Mouse (Mus musculus) telencephalon, adult 2 months (tissue): ENCODE results near the gene Zfp488.

Experiments
- DNase-seq: peaks from one replicate; pipeline ENCODE4 v3.0.0-alpha.2; 2011; ENCODE audit warnings: low read depth, low spot score

The Zfp488 gene

GRCm38 (mm10) chr14:33952233-33952981 is 26.2 kb downstream of the Zfp488 start:
- no peak for DNase-seq

- no peak for DNase-seq
Observed at GRCm38 (mm10) chr14:33946125-33946524, 32.4 kb downstream of the Zfp488 start.

GRCm38 (mm10) chr14:33942222-33942621 is 36.3 kb downstream of the Zfp488 start:
- no peak for DNase-seq

GRCm38 (mm10) chr14:33940739-33941138 is 37.8 kb downstream of the Zfp488 start, which contains the start of gene Gdf2:
Gene Gdf2, plus strand, starts transcription at chr14:33941039.
- no peak for DNase-seq

DNA sequence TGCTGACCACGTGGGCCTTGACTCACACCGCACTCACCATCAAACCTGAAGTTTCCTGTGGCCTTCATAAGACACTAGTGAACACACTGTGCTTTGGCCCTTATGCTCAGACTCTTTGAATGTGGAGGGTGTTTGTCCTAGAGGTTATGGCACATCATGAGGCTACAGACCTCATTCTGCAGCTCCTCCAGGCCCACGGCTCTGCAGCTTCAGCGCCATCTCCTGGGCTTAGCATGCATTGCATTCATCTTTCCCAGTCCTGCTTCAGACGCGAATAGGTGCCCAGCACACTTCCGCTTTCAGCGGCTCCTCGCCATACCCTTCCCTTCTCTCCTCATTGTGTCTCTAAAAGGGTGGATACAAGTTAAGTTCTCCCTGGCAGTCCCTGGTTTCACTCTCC is 39.4 kb downstream of the Zfp488 start:
- DNase-seq, result peak; percentile 17

GRCm38 (mm10) chr14:33933778-33934317 is 44.7 kb downstream of the Zfp488 start:
- no peak for DNase-seq

- no peak for DNase-seq
Observed at GRCm38 (mm10) chr14:33932935-33933703, 45.4 kb downstream of the Zfp488 start.

DNA sequence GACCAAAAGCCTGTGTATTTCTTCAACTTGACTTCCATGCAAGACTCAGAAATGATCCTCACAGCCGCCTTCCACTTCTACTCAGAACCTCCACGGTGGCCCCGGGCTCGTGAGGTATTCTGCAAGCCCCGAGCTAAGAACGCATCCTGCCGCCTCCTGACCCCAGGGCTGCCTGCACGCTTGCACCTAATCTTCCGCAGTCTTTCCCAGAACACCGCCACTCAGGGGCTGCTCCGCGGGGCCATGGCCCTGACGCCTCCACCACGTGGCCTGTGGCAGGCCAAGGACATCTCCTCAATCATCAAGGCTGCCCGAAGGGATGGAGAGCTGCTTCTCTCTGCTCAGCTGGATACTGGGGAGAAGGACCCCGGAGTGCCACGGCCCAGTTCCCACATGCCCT is 46.7 kb downstream of the Zfp488 start:
- no peak for DNase-seq

DNA sequence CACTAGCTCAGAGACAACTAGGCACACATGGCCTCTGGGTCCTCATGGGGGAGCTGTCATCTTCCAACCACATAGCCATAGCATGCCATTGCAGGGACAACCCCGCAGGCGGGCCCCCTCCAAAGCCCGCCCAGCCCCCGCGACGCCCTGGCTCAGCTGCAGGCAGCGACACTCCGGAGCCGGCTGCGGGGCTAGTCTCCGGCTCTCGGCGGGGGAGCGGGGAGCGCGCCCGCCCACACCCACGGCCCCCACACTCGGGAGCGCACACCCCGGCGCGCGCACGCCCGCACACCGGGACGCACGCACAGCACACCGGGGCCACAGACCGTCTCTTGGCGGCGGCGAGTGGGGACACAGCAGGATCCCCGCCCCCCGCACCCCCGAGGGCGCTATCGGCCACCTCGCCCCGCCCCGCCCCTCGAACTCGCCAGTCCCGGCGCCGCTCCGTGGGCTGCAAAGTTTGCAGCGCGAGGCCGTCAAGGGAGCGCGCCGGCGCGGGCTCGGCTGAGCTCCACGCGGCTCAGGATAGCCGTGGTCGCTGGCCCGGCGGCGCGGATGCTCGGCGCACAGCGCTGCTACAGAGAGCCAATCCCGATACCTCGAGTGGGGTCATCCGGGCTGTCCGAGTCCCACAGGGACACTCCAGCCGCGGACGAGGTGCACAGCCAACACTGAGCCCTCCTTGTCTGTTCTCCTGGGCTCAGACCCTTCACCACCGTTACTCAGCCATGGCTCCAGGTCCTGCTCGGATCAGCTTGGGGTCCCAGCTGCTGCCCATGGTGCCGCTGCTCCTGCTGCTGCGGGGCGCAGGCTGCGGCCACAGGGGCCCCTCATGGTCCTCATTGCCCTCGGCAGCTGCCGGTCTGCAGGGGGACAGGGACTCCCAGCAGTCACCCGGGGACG is 55.1 kb downstream of the Zfp488 start, which contains the start of gene Gdf10:
TSS of gene Gdf10 (plus strand) at position 420 of the 903 bp plus-strand sequence.
- no peak for DNase-seq

DNA sequence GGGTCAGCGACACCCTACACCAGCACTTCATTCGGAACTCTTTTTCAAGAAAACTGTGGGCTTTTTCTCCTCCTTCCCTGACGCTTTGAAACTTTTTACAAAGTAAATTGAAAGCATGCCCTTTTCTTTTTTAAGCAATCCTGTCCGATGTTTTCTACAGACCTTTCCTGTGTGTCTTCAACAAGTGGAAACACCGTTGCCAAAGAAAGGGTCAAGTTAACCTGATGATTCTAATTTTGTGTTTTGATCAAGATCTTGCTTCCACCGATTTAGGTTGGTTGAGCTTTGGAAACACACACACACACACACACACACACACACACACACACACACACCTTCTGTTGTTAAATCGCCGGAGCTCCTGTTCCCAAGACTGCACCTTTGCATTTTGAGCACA is 55.8 kb downstream of the Zfp488 start:
- no peak for DNase-seq

DNA sequence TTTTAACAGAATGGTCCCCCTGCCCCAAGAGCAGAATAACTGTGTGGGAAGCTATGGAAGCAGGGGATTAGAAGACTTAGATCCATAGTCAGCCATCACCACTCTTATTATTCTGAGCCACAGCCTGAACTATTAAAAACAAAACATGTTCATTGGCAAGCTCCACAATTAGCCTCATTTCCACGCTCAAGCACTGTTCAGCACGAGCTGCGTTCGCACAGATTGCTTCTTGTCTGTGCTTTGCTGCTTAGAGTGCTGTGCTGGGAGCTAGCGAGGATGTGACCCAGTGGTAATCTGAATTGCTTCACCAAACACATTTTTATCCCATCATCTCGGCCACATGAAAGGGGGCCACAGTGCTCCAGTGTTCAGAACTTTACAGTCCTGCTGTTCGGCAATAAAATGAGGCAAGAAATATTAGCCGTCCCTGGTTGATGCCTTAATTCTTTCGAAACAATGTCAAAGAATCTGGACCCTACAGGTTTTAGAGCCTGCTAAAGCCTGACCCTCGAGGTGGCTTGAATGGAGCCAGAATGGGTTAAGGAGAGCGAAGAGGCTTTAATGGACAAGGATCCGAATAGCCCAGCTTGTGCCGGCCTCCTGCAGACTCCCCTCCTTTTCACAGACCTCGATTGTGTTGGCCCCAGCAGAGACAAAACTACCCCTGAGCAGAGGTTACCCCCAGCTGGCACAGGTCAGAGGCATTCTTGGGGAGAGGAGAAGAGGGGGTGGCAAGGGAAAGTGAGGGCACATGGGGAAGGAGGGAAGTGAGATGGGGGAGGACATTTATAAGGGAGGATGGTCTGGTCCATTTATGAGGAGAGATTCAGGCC is 57.6 kb downstream of the Zfp488 start:
- DNase-seq, result peak; percentile 23
